Mouse (Mus musculus) ZHBTc4 (cell line): ENCODE data around the gene Ifitm3.

Experiments used
- DNase-seq: peaks from one replicate; pipeline ENCODE4 v3.0.0-alpha.2; 2011; ENCODE audit warnings: low read depth, low spot score

Gene Ifitm3

GRCm38 (mm10) chr7:141010593-141010992 lies at the start of gene Ifitm3:
TSS of gene Ifitm3 (minus strand) at chr7:141010770.
- DNase-seq, result peak; percentile 75

GRCm38 (mm10) chr7:141059929-141060328 lies 49.4 kb upstream of the Ifitm3 start:
- DNase-seq, result peak; percentile 43

GRCm38 (mm10) chr7:141058601-141059341 lies 48.2 kb upstream of the Ifitm3 start:
- DNase-seq, result no peak

GRCm38 (mm10) chr7:141057541-141057940 lies 47.0 kb upstream of the Ifitm3 start:
- DNase-seq, result no peak

- DNase-seq, result peak; percentile 84
These were observed 46.4 kb upstream of the Ifitm3 start for GRCm38 (mm10) chr7:141056976-141057375.

GRCm38 (mm10) chr7:141055785-141056184 lies 45.2 kb upstream of the Ifitm3 start:
- peak; percentile 54 for DNase-seq

GRCm38 (mm10) chr7:141052421-141052820 lies 41.9 kb upstream of the Ifitm3 start:
- no peak for DNase-seq

- no peak for DNase-seq
These were observed 41.4 kb upstream of the Ifitm3 start for GRCm38 (mm10) chr7:141052016-141052415.

GRCm38 (mm10) chr7:141051060-141051685 lies 40.6 kb upstream of the Ifitm3 start:
- DNase-seq, result peak; percentile 98

- DNase-seq, result no peak
These were observed 38.8 kb upstream of the Ifitm3 start for GRCm38 (mm10) chr7:141049326-141049725.

GRCm38 (mm10) chr7:141048226-141049218 lies 38.0 kb upstream of the Ifitm3 start:
- peak; percentile 97 for DNase-seq

- DNase-seq, result peak; percentile 93
These were observed 37.1 kb upstream of the Ifitm3 start for GRCm38 (mm10) chr7:141047581-141048225.

GRCm38 (mm10) chr7:141046931-141047580 lies 36.5 kb upstream of the Ifitm3 start:
- peak; percentile 41 for DNase-seq

GRCm38 (mm10) chr7:141042539-141042938 lies 32.0 kb upstream of the Ifitm3 start:
- DNase-seq, result no peak

- no peak for DNase-seq
These were observed 31.1 kb upstream of the Ifitm3 start for GRCm38 (mm10) chr7:141041661-141042060.

- peak; percentile 28 for DNase-seq
These were observed 30.5 kb upstream of the Ifitm3 start for GRCm38 (mm10) chr7:141040867-141041606.

GRCm38 (mm10) chr7:141039386-141040107 lies 29.0 kb upstream of the Ifitm3 start:
- no peak for DNase-seq

- DNase-seq, result no peak
These were observed 27.8 kb upstream of the Ifitm3 start for GRCm38 (mm10) chr7:141038090-141039032.
